Mouse (Mus musculus): ENCODE results near the gene Car7.

DNA sequence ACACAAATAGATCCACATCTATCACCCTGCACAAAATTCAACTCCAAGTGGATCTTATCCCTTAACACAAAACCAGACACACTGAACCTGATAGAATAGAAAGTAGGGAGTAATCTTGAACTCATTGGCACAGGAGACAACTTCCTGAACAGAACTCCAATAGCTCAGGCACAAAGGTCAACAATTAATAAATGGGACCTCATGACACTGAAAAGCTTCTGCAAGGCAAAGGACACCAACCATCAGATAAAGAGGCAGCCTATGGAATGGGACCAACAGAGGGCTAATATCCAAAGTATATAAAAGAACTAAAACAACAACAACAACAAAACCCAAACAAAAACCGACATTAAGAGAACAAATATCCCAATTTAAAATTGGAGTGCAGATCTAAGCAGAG lies 50.0 kb downstream of the Car7 start:
- no peak for TF ChIP-seq POLR2A (IDR thresholded peaks at IDR 0.05; ENCODE audit: borderline replicate concordance, extremely low read depth, insufficient read depth, insufficient read length, poor library complexity, severe bottlenecking)
- no peak for TF ChIP-seq CTCF (IDR thresholded peaks at IDR 0.05; ENCODE audit: borderline replicate concordance, extremely low read depth, insufficient read depth, insufficient read length)
